Mouse (Mus musculus) adrenal gland, postnatal 10 days (tissue): Measurements from ENCODE around the gene 2310039H08Rik. TPM values are rescaled to one million over a fixed set of nuclear protein-coding genes. Genes with fewer than 3 reads are reported as not detected.
A peak's percentile ranks its signal among the peaks of the same experiment; 100 is the strongest.

Experiments used
- DNase-seq: peaks from one replicate; pipeline ENCODE4 v3.0.0; 2021; ENCODE audit warnings: mixed read lengths
- total RNA-seq, 2 experiments: library from RNA; stranded (reverse); gene quantifications; 2 replicates each; pipeline ENCODE4 v1.2.3; 2021

Gene 2310039H08Rik
- total RNA-seq, 2 experiments from 2014 or later: 68.3 to 72.5 TPM

- no peak for DNase-seq
Observed at GRCm38 (mm10) chr17:46809131-46809830, 36.8 kb downstream of the 2310039H08Rik start.

GRCm38 (mm10) chr17:46810672-46811071 lies 38.2 kb downstream of the 2310039H08Rik start:
- DNase-seq: no peak

GRCm38 (mm10) chr17:46812442-46812841 lies 40.0 kb downstream of the 2310039H08Rik start:
- DNase-seq: no peak

GRCm38 (mm10) chr17:46813637-46814036 lies 41.2 kb downstream of the 2310039H08Rik start:
- DNase-seq: no peak

GRCm38 (mm10) chr17:46814497-46814896 lies 42.1 kb downstream of the 2310039H08Rik start:
- no peak for DNase-seq

- no peak for DNase-seq
Observed at GRCm38 (mm10) chr17:46816306-46816705, 43.9 kb downstream of the 2310039H08Rik start.

- DNase-seq: peak; percentile 19
Observed at GRCm38 (mm10) chr17:46817734-46818158, 45.3 kb downstream of the 2310039H08Rik start.

- no peak for DNase-seq
Observed at GRCm38 (mm10) chr17:46820628-46821027, 48.2 kb downstream of the 2310039H08Rik start.

Other genes with a start within 250 kb of the 2310039H08Rik start
- 10 to 100 TPM; 14.3 to 22.9 TPM for gene Cul9, start 226.2 kb upstream of the 2310039H08Rik start, total RNA-seq
- 10 to 100 TPM; 33.6 to 37.6 TPM for gene Srf, start 216.5 kb upstream of the 2310039H08Rik start, total RNA-seq
- gene Ptk7, start 143.1 kb upstream of the 2310039H08Rik start, total RNA-seq: 10 to 100 TPM; 19.6 to 21.4 TPM
- 10 to 100 TPM; 31.9 to 34.9 TPM for gene Klc4, start 126.6 kb upstream of the 2310039H08Rik start, total RNA-seq
- gene Mrpl2, start 126.4 kb upstream of the 2310039H08Rik start, total RNA-seq: 100 to 1,000 TPM; 142 to 147 TPM
- 10 to 100 TPM; 48.5 to 61.7 TPM for gene Cul7, start 122.3 kb upstream of the 2310039H08Rik start, total RNA-seq
- 10 to 100 TPM; 24.0 to 27.1 TPM for gene Rrp36, start 98.3 kb upstream of the 2310039H08Rik start, total RNA-seq
- gene Mea1, start 93.8 kb upstream of the 2310039H08Rik start, total RNA-seq: 10 to 100 TPM; 88.1 to 90.3 TPM
- gene Klhdc3, start 91.7 kb upstream of the 2310039H08Rik start, total RNA-seq: 100 to 1,000 TPM in 1 of 2 experiments, 10 to 100 TPM in 1; 97.0 to 110 TPM
- gene Ppp2r5d, start 67.5 kb upstream of the 2310039H08Rik start, total RNA-seq: 10 to 100 TPM; 43.7 to 49.7 TPM
- 10 to 100 TPM; 67.8 to 81.8 TPM for gene Pex6, start 61.2 kb upstream of the 2310039H08Rik start, total RNA-seq
- gene Gnmt, start 43.5 kb upstream of the 2310039H08Rik start, total RNA-seq: 10 to 100 TPM; 18.0 to 54.7 TPM
- 10 to 100 TPM; 42.2 to 46.5 TPM for gene Cnpy3, start 20.4 kb upstream of the 2310039H08Rik start, total RNA-seq
- not detected for gene Ptcra, start 8.9 kb upstream of the 2310039H08Rik start, total RNA-seq
- 10 to 100 TPM; 84.3 to 99.2 TPM for gene Rpl7l1, start 10.0 kb downstream of the 2310039H08Rik start, total RNA-seq
- gene Bicral, start 85.8 kb downstream of the 2310039H08Rik start, total RNA-seq: 10 to 100 TPM; 15.2 to 19.0 TPM
- 10 to 100 TPM; 21.6 to 23.3 TPM for gene Tbcc, start 118.0 kb downstream of the 2310039H08Rik start, total RNA-seq
- gene Prph2, start 137.8 kb downstream of the 2310039H08Rik start, total RNA-seq: not detected
- gene Ubr2, start 237.9 kb downstream of the 2310039H08Rik start, total RNA-seq: 10 to 100 TPM; 55.9 to 63.7 TPM